Mouse (Mus musculus) liver, postnatal 0 days (tissue): ENCODE data around the gene Slk.

Experiments
- CTCF ChIP-seq: sonication (generic); IDR thresholded peaks from 2 replicates; pipeline ENCODE4 v1.5.1; 2016; ENCODE audit warnings: antibody characterized with exemption, low read depth
- EP300 ChIP-seq: IDR thresholded peaks from 2 replicates; pipeline ENCODE4 v1.6.1; 2016; ENCODE audit warnings: antibody characterized with exemption, low read depth, mild to moderate bottlenecking

DNA sequence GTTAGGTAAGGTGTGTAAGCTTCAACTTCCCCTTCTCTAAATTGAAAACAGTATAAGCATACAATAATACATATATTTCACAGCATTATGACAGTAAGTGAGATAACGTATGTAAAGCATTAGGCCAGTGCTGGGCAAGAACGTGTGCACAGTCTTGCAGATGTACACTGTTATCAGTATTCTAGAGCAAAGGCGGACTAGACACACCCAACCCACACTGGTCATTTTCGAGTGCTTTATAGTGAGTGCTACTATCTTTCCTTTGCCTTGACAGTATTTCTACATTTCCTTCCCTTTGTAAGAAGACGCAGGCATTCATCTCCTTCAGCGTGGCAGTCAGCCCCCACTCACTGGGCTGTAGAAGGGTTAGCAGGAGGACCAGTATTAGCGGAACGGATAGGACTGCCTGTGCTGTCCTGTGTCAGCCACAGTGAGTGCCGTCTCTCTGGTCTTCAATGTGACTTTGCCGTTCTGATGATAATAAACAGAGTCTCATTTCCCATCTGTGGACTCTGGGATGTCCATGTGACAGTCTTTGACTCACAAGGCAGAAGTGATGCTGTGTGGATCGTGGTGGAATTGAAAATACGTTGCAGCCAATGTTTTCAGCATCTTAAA lies 18.8 kb upstream of the Slk start:
- TF ChIP-seq EP300 (no peak), CTCF (no peak)
